Mouse (Mus musculus) forebrain, embryonic 11.5 days (tissue): ENCODE results near the gene Nol3. TPM values are rescaled to one million over a fixed set of nuclear protein-coding genes. Genes with fewer than 3 reads are reported as not detected.

Source experiments
- ATAC-seq: fragments of 200-750 bp; cut with Nextera tagmentation; replicated peaks from 2 replicates; pipeline ENCODE4 v1.8.0; 2017; ENCODE audit warnings: moderate TSS enrichment; ENCODE audit not compliant: low FRiP score
- DNase-seq: peaks from one replicate; pipeline ENCODE4 v3.0.0-alpha.2; 2017; ENCODE audit warnings: low spot score
- H3K27ac ChIP-seq: fragments of 300-500 bp; sonication (generic); 2 replicates; pipeline ENCODE4 v1.5.1; 2014; ENCODE audit warnings: low read depth, low read length
- H3K27me3 ChIP-seq: fragments of 300-500 bp; sonication (generic); 2 replicates; pipeline ENCODE4 v1.6.1; 2014; ENCODE audit warnings: mild to moderate bottlenecking, low read length, mixed read lengths; ENCODE audit not compliant: control insufficient read depth, insufficient read depth
- H3K36me3 ChIP-seq: fragments of 300-500 bp; sonication (generic); 2 replicates; pipeline ENCODE4 v1.6.1; 2014; ENCODE audit warnings: mild to moderate bottlenecking, low read length, moderate library complexity, mixed read lengths; ENCODE audit not compliant: control insufficient read depth, insufficient read depth
- H3K4me1 ChIP-seq: fragments of 300-500 bp; sonication (generic); replicated peaks from 2 replicates; pipeline ENCODE4 v1.6.1; 2014; ENCODE audit warnings: low read length, mixed read lengths; ENCODE audit not compliant: control insufficient read depth, insufficient read depth
- H3K4me2 ChIP-seq: fragments of 300-500 bp; sonication (generic); 2 replicates; pipeline ENCODE4 v1.6.1; 2014; ENCODE audit warnings: low read depth, mild to moderate bottlenecking, low read length, moderate library complexity, mixed read lengths; ENCODE audit not compliant: severe bottlenecking
- H3K4me3 ChIP-seq: fragments of 300-500 bp; sonication (generic); 2 replicates; pipeline ENCODE4 v1.5.1; 2014; ENCODE audit warnings: low read depth, low read length
- H3K9ac ChIP-seq: fragments of 300-500 bp; sonication (generic); 2 replicates; pipeline ENCODE4 v1.6.1; 2014; ENCODE audit warnings: low read length
- H3K9me3 ChIP-seq: fragments of 300-500 bp; sonication (generic); 2 replicates; pipeline ENCODE4 v1.6.1; 2016; ENCODE audit warnings: low read length, mixed read lengths; ENCODE audit not compliant: control insufficient read depth
- WGBS: fragments of 180-500 bp; shearing (Covaris S2); extraction: QIAGEN DNeasy Blood & Tissue Kit; methylation state at CpG from one replicate; pipeline ENCODE4 v1.1.7; 2014; 5-methylcytosine and 5-hydroxymethylcytosine counted together
- microRNA counts: library from miRNA; unstranded; fragments of <30 nt; microRNA quantifications from one replicate; lab custom pipeline; 2015
- microRNA-seq: library from miRNA; unstranded; fragments of <30 nt; microRNA quantifications from one replicate; pipeline ENCODE4, GENCODE M21; 2016; ENCODE audit not compliant: insufficient number of aligned reads
- polyA plus RNA-seq: library from polyadenylated mRNA; unstranded; fragments of >200 nt; fragmentation: Nextera tagmentation; extraction: Ambion mirVana; gene quantifications from 2 replicates; pipeline ENCODE4 v1.2.1, GENCODE M21; 2014

Gene Nol3
- polyA plus RNA-seq, 1 experiment from 2014 or later: 1.6 TPM

- Histone ChIP-seq H3K9me3 (no peaks in the 10 kb centered on the region), H3K36me3 (peaks cover 7% of the 10 kb centered on the region), H3K4me3 (no peak overlapping the region), H3K4me1 (peaks cover 5% of the 10 kb centered on the region; the same call in 1 of the 2 replicates), H3K27ac (no peak overlapping the region), H3K9ac (no peak overlapping the region), H3K27me3 (no peaks in the 10 kb centered on the region), H3K4me2 (no peak overlapping the region)
- 94% methylated on average over 22 of the region's 22 CpGs for WGBS
- no peak for ATAC-seq
- no peak for DNase-seq
Observed at GRCm38 (mm10) chr8:105331469-105331868, 55.5 kb downstream of the Nol3 start.

MicroRNAs encoded within 50 kb of the gene (microRNA counts, 519-probe panel; counts per million panel counts)
- 2,995 counts per million, percentile 9 among the panel's probes with 10 or more counts for microRNA mmu-miR-328 (lab: Ali Mortazavi, UCI)

Small RNAs within 50 kb of the gene (microRNA-seq; reads per million reads assigned to microRNA genes)
- not detected for gene Gm27320
- gene Mir328: 244 reads per million, percentile 48 among the genes with 10 or more reads in this experiment

Other genes with a start within 250 kb of the Nol3 start
- gene Ces3a, start 227.5 kb upstream of the Nol3 start, polyA plus RNA-seq: not detected in 2 replicates
- gene Ces3b, start 192.4 kb upstream of the Nol3 start, polyA plus RNA-seq: not detected in 2 replicates
- gene Ces4a, start 144.3 kb upstream of the Nol3 start, polyA plus RNA-seq: not detected in 2 replicates
- gene Cbfb, start 105.5 kb upstream of the Nol3 start, polyA plus RNA-seq: 63.3 and 67.9 TPM in 2 replicates
- 26.3 and 29.7 TPM in 2 replicates for gene D230025D16Rik, start 51.0 kb upstream of the Nol3 start, polyA plus RNA-seq
- 2.9 and 4.3 TPM in 2 replicates for gene B3gnt9, start 21.0 kb upstream of the Nol3 start, polyA plus RNA-seq
- gene Tradd, start 11.5 kb upstream of the Nol3 start, polyA plus RNA-seq: 12.0 and 12.5 TPM in 2 replicates
- 0.53 and 0.69 TPM in 2 replicates for gene Fbxl8, start 11.5 kb upstream of the Nol3 start, polyA plus RNA-seq
- gene Hsf4, start 6.3 kb upstream of the Nol3 start, polyA plus RNA-seq: not detected in 2 replicates
- gene 4931428F04Rik, start 13.7 kb downstream of the Nol3 start, polyA plus RNA-seq: 23.4 and 30.3 TPM in 2 replicates
- 10.3 TPM in 2 replicates for gene Exoc3l, start 20.0 kb downstream of the Nol3 start, polyA plus RNA-seq
- gene E2f4, start 21.5 kb downstream of the Nol3 start, polyA plus RNA-seq: 122 and 135 TPM in 2 replicates
- 2.4 and 2.6 TPM in 2 replicates for gene Elmo3, start 29.5 kb downstream of the Nol3 start, polyA plus RNA-seq
- gene Lrrc29, start 50.1 kb downstream of the Nol3 start, polyA plus RNA-seq: 2.0 TPM in 2 replicates
- gene Tmem208, start 50.2 kb downstream of the Nol3 start, polyA plus RNA-seq: 80.7 and 85.0 TPM in 2 replicates
- 2.2 and 2.5 TPM in 2 replicates for gene Fhod1, start 71.8 kb downstream of the Nol3 start, polyA plus RNA-seq
- gene Slc9a5, start 72.7 kb downstream of the Nol3 start, polyA plus RNA-seq: 5.8 and 7.7 TPM in 2 replicates
- 1.3 and 1.5 TPM in 2 replicates for gene Plekhg4, start 97.1 kb downstream of the Nol3 start, polyA plus RNA-seq
- gene Kctd19, start 137.4 kb downstream of the Nol3 start, polyA plus RNA-seq: not detected in 2 replicates
- gene Lrrc36, start 137.4 kb downstream of the Nol3 start, polyA plus RNA-seq: 1.2 and 1.4 TPM in 2 replicates
- 36.1 and 37.7 TPM in 2 replicates for gene Tppp3, start 195.4 kb downstream of the Nol3 start, polyA plus RNA-seq
- 20.2 and 24.6 TPM in 2 replicates for gene Zdhhc1, start 220.8 kb downstream of the Nol3 start, polyA plus RNA-seq
- 13.5 and 13.6 TPM in 2 replicates for gene Hsd11b2, start 242.6 kb downstream of the Nol3 start, polyA plus RNA-seq